Comparison of ENCODE assay signal across 11 mouse cellular contexts in the genomic region with DNA sequence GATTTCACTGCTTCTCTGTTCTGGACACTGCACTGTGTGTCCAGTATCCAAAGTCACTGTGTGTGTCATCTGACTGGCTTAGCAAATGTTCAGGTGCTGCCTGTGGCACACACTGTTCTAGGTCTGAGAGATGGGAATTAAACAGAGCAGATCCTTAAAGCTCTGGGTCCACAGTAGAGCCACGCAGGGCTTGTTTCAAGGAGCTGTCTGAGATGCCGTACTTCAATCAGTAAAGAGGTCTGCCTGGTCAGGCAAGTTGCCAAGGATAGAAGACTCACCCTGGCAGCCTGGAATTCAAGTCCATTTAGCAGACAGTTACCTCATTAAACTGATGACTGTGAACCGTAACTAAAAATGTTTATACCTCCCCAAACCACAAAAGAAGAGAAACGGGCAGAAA.
A peak's percentile ranks its signal among the peaks of the same experiment; 100 is the strongest.
DNase-seq lines count a peak whose midpoint lies in the region; ATAC-seq and TF ChIP-seq lines count a peak whose summit lies in the region.
"Had no signal": no experiment of that assay in that cellular context is flagged by ENCODE, and none has a peak within 500 bp of the region (broad histone marks: within the 10 kb centered on the region; RNA-seq: fewer than 3 reads in every experiment).

No protein-coding gene starts in this region.

- ATAC-seq in heart, embryonic 13.5 days (ENCODE audit: extremely low read depth, insufficient number of reproducible peaks, low FRiP score, low TSS enrichment), result no peak
- no peak for ATAC-seq in heart, embryonic 12.5 days (ENCODE audit: insufficient number of reproducible peaks, low FRiP score)
- ATAC-seq in embryonic facial prominence, embryonic 14.5 days (ENCODE audit: low read depth), result peak; percentile 67; the same call in 1 of the 2 replicates
- ATAC-seq in midbrain, postnatal 0 days (ENCODE audit: low FRiP score), result 0 out of 2 replicates have a peak, but pooled peaks have one; percentile 33

- peak; percentile 79 for DNase-seq in embryonic facial prominence, embryonic 14.5 days (ENCODE audit: low spot score)
- peak; percentile 73 to 78 for DNase-seq in kidney, postnatal 25 days
- peak; percentile 24 for DNase-seq in midbrain, postnatal 0 days (ENCODE audit: low spot score)
- no peak for DNase-seq in liver
- DNase-seq in layer of hippocampus, postnatal 25 days (ENCODE audit: extremely low spot score in 1 of 2, low spot score in 1 of 2), result no peak
- no peak for DNase-seq in cerebellum, postnatal 25 days

- peak overlapping the region; percentile 37; the same call in 1 of the 2 replicates for H3K9ac ChIP-seq in heart, embryonic 13.5 days
- H3K9ac ChIP-seq in heart, embryonic 12.5 days, result no peak overlapping the region
- no peak overlapping the region for H3K9ac ChIP-seq in embryonic facial prominence, embryonic 14.5 days (ENCODE audit: low read depth, low read length)
- no peak overlapping the region for H3K9ac ChIP-seq in midbrain, postnatal 0 days (replicated peaks; ENCODE audit: low read length, poor library complexity, severe bottlenecking)
- H3K9ac ChIP-seq: embryonic facial prominence, embryonic 13.5 days; stomach, embryonic 15.5 days had no signal

- H3K9me3 ChIP-seq in heart, embryonic 13.5 days, result no peaks in the 10 kb centered on the region
- no peaks in the 10 kb centered on the region for H3K9me3 ChIP-seq in heart, embryonic 12.5 days (replicated peaks)
- no peaks in the 10 kb centered on the region for H3K9me3 ChIP-seq in embryonic facial prominence, embryonic 14.5 days (ENCODE audit: control insufficient read depth, low read length)
- H3K9me3 ChIP-seq in midbrain, postnatal 0 days (ENCODE audit: low read length), result no peaks in the 10 kb centered on the region
- H3K9me3 ChIP-seq: embryonic facial prominence, embryonic 13.5 days; megakaryocyte, embryonic 14.5 days; stomach, embryonic 15.5 days had no signal

- no peak overlapping the region for H3K4me3 ChIP-seq in heart, embryonic 13.5 days
- no peak overlapping the region for H3K4me3 ChIP-seq in heart, embryonic 12.5 days
- no peak overlapping the region for H3K4me3 ChIP-seq in embryonic facial prominence, embryonic 14.5 days (ENCODE audit: low read depth, low read length)
- no peak overlapping the region for H3K4me3 ChIP-seq in midbrain, postnatal 0 days (ENCODE audit: low read depth, low read length)
- H3K4me3 ChIP-seq: embryonic facial prominence, embryonic 13.5 days; megakaryocyte, embryonic 14.5 days; stomach, embryonic 15.5 days had no signal

- no peaks in the 10 kb centered on the region for H3K27me3 ChIP-seq in heart, embryonic 13.5 days (replicated peaks)
- no peaks in the 10 kb centered on the region for H3K27me3 ChIP-seq in heart, embryonic 12.5 days (replicated peaks)
- H3K27me3 ChIP-seq in embryonic facial prominence, embryonic 14.5 days (replicated peaks; ENCODE audit: control insufficient read depth, insufficient read depth, low read length), result no peaks in the 10 kb centered on the region
- no peaks in the 10 kb centered on the region for H3K27me3 ChIP-seq in midbrain, postnatal 0 days (ENCODE audit: insufficient read depth, low read length)
- H3K27me3 ChIP-seq: embryonic facial prominence, embryonic 13.5 days; megakaryocyte, embryonic 14.5 days; stomach, embryonic 15.5 days had no signal

- H3K27ac ChIP-seq in heart, embryonic 13.5 days (replicated peaks), result no peak overlapping the region; the same call in 1 of the 2 replicates
- H3K27ac ChIP-seq in heart, embryonic 12.5 days (ENCODE audit: poor library complexity, severe bottlenecking), result no peak overlapping the region
- no peak overlapping the region for H3K27ac ChIP-seq in embryonic facial prominence, embryonic 14.5 days (replicated peaks; ENCODE audit: low read depth, low read length)
- H3K27ac ChIP-seq in midbrain, postnatal 0 days (ENCODE audit: low read depth, low read length), result no peak overlapping the region
- H3K27ac ChIP-seq: embryonic facial prominence, embryonic 13.5 days; stomach, embryonic 15.5 days had no signal

- peaks cover 39% of the 10 kb centered on the region for H3K4me1 ChIP-seq in heart, embryonic 13.5 days
- peaks cover 24% of the 10 kb centered on the region for H3K4me1 ChIP-seq in heart, embryonic 12.5 days (replicated peaks)
- peaks cover 15% of the 10 kb centered on the region; the same call in 1 of the 2 replicates for H3K4me1 ChIP-seq in embryonic facial prominence, embryonic 14.5 days (ENCODE audit: control insufficient read depth, insufficient read depth, low read length)
- peaks cover 14% of the 10 kb centered on the region; the same call in 1 of the 2 replicates for H3K4me1 ChIP-seq in midbrain, postnatal 0 days (ENCODE audit: insufficient read depth, low read length)

- H3K4me2 ChIP-seq in heart, embryonic 13.5 days, result no peak overlapping the region
- no peak overlapping the region for H3K4me2 ChIP-seq in heart, embryonic 12.5 days
- H3K4me2 ChIP-seq in embryonic facial prominence, embryonic 14.5 days (ENCODE audit: low read depth, low read length), result no peak overlapping the region
- H3K4me2 ChIP-seq in midbrain, postnatal 0 days (ENCODE audit: low read depth, low read length, poor library complexity, severe bottlenecking), result no peak overlapping the region
- H3K4me2 ChIP-seq: embryonic facial prominence, embryonic 13.5 days; stomach, embryonic 15.5 days had no signal

- WGBS in heart, embryonic 13.5 days, result 40% methylated on average over 4 of the region's 4 CpGs
- 39% methylated on average over 4 of the region's 4 CpGs for WGBS in heart, embryonic 12.5 days
- 35% methylated on average over 4 of the region's 4 CpGs for WGBS in embryonic facial prominence, embryonic 14.5 days
- WGBS in midbrain, postnatal 0 days, result 44% methylated on average over 4 of the region's 4 CpGs

- TF ChIP-seq CTCF in midbrain, postnatal 0 days (IDR thresholded peaks at IDR 0.05), result no peak

- H3K36me3 ChIP-seq in heart, embryonic 13.5 days, result no peaks in the 10 kb centered on the region
- no peaks in the 10 kb centered on the region for H3K36me3 ChIP-seq in heart, embryonic 12.5 days
- no peaks in the 10 kb centered on the region for H3K36me3 ChIP-seq in embryonic facial prominence, embryonic 14.5 days (ENCODE audit: control insufficient read depth, insufficient read depth, low read length)
- H3K36me3 ChIP-seq in midbrain, postnatal 0 days (ENCODE audit: insufficient read depth, low read length), result no peaks in the 10 kb centered on the region
- H3K36me3 ChIP-seq: embryonic facial prominence, embryonic 13.5 days; stomach, embryonic 15.5 days had no signal

Comparison
In these comparisons a context has a peak if more than half of its experiments do, and no peak if none do; other contexts are left out.
1. ATAC-seq: peak in embryonic facial prominence, embryonic 14.5 days (single experiment) and midbrain, postnatal 0 days (single experiment); none in heart, embryonic 13.5 days (single experiment) and heart, embryonic 12.5 days (single experiment).
2. DNase-seq: peak in embryonic facial prominence, embryonic 14.5 days (single experiment), kidney, postnatal 25 days (2 of 2) and midbrain, postnatal 0 days (single experiment); none in liver (single experiment), layer of hippocampus, postnatal 25 days (0 of 2) and cerebellum, postnatal 25 days (0 of 2).